Mouse (Mus musculus) stomach, postnatal 0 days (tissue): ENCODE results near the gene Esrrg.

ENCODE experiments used
- CTCF ChIP-seq: IDR thresholded peaks from 2 replicates; pipeline ENCODE4 v1.5.1; 2016; ENCODE audit warnings: antibody characterized with exemption, low read depth, mild to moderate bottlenecking, moderate library complexity
- EP300 ChIP-seq: optimal IDR thresholded peaks from 2 replicates; pipeline ENCODE3; 2016; ENCODE audit warnings: antibody characterized with exemption

- no peak for TF ChIP-seq CTCF
- TF ChIP-seq EP300: no peak
Observed at GRCm38 (mm10) chr1:188173859-188174258, 565.3 kb downstream of the Esrrg start.
